Mouse (Mus musculus) right cerebral cortex, postnatal 14 days (tissue): Measurements from ENCODE around the gene Dcn.

ENCODE experiments used
- DNase-seq: peaks from one replicate; pipeline ENCODE4 v3.0.0; 2022

Gene Dcn

DNA sequence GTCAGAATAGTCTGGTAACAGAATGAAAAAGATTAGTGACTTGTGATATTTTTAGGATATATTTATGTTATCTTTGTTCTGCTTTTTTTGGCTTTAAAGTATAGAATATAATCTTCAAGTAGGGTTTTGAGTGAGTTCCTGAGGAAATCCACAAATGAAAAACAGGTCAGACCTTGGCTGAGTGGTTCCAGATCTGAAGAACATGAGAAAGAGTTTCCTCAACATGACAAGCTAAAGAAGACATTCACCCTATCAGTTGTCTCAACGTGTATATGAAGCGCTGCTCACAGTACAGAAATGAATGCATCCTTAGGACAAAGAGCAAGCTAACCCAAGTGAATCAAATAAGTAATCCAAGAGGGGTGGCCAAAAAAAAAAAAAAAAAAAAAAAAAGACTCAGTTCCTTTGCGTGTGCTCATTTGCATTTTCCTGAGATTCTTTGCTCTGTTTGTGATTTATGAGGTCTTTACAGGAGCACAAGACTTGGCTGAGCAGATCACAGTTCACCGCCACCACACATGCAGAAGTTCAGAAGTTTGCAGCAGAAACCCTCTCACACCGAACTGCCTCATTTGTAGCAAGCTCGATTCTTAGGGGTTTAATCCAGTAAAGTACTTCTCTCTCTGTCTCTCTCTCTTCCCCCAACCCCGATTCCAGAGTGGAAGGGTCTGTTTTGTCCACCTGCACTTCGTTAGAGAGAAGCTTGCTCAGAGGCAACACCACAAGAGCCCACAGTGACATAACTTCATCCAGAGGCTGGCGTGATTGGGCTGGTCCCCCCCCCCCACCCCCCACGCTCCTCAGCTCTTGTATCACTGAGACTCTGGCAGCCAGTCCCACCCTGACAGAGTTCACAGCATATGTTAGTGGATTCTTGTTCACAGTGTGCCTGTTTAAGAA lies 85.8 kb downstream of the Dcn start, which contains the start of gene Lum:
TSS of gene Lum (plus strand) at position 172 of the 900 bp plus-strand sequence.
- no peak for DNase-seq

DNA sequence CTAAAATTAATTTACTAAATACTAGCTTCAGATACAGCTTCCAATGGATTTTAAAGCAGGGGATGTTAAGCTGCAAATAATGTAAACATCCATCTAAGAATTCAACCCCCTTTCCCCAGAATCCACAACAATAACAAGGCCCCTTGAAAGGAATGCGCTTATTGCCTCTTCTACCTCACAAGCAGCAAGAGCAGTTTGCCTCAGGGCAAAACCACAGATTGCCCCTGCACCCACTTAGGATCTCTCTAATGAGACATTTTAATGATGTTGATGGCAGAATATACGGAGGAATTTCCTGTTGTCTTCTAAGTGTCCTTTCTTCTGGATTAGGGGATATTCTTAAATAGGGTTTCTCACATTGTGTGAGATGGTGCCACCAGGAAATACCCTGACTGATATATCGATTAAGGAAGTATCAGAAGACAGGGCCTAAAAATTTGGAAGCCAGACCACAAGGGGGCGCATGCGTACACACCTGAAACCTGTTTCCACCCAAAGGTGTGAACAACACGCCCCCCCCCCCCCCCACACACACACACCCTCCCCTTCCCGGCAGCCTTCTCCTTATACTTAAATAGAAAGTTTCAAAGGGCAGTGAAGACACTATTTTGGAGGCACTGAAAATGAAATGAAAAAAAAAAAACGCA lies 88.2 kb downstream of the Dcn start:
- no peak for DNase-seq
